ENCODE assay signal across 12 mouse cellular contexts in genomic region chr5:119958942-119959341, GRCm38 (mm10).
DNase-seq lines count a peak whose midpoint lies in the region; ATAC-seq lines count a peak whose summit lies in the region.
"Had no signal": no experiment of that assay in that cellular context is flagged by ENCODE, and none has a peak within 500 bp of the region (broad histone marks: within the 10 kb centered on the region; RNA-seq: fewer than 3 reads in every experiment).

No protein-coding gene starts in this region.

- no peaks in the 10 kb centered on the region for H3K36me3 ChIP-seq in hindbrain, embryonic 10.5 days
- H3K36me3 ChIP-seq in hindbrain, embryonic 16.5 days (ENCODE audit: control insufficient read depth, insufficient read depth, low read length): no peaks in the 10 kb centered on the region
- no peaks in the 10 kb centered on the region for H3K36me3 ChIP-seq in neural tube, embryonic 12.5 days
- H3K36me3 ChIP-seq in neural tube, embryonic 15.5 days: no peaks in the 10 kb centered on the region
- H3K36me3 ChIP-seq in intestine, embryonic 15.5 days: no peaks in the 10 kb centered on the region
- H3K36me3 ChIP-seq: hindbrain, embryonic 12.5 days had no signal

- H3K9ac ChIP-seq in hindbrain, embryonic 16.5 days (ENCODE audit: low read depth, low read length): no peak overlapping the region
- H3K9ac ChIP-seq in neural tube, embryonic 12.5 days: no peak overlapping the region
- H3K9ac ChIP-seq in neural tube, embryonic 15.5 days (replicated peaks): no peak overlapping the region
- no peak overlapping the region for H3K9ac ChIP-seq in intestine, embryonic 15.5 days
- H3K9ac ChIP-seq: hindbrain, embryonic 12.5 days; liver, postnatal 0 days had no signal

- no peak for ATAC-seq in hindbrain, embryonic 16.5 days
- ATAC-seq in neural tube, embryonic 12.5 days (ENCODE audit: low FRiP score, low read depth): no peak
- ATAC-seq in neural tube, embryonic 15.5 days (ENCODE audit: low FRiP score): no peak
- no peak for ATAC-seq in intestine, embryonic 15.5 days
- ATAC-seq: liver, postnatal 0 days had no signal

- H3K9me3 ChIP-seq in hindbrain, embryonic 10.5 days: no peaks in the 10 kb centered on the region
- no peaks in the 10 kb centered on the region for H3K9me3 ChIP-seq in hindbrain, embryonic 16.5 days (ENCODE audit: control insufficient read depth, low read length)
- H3K9me3 ChIP-seq in neural tube, embryonic 12.5 days: no peaks in the 10 kb centered on the region
- H3K9me3 ChIP-seq in neural tube, embryonic 15.5 days (replicated peaks): no peaks in the 10 kb centered on the region
- H3K9me3 ChIP-seq in intestine, embryonic 15.5 days: no peaks in the 10 kb centered on the region
- H3K9me3 ChIP-seq: hindbrain, embryonic 12.5 days had no signal

- no peak overlapping the region for H3K4me2 ChIP-seq in hindbrain, embryonic 16.5 days (ENCODE audit: low read length)
- H3K4me2 ChIP-seq in neural tube, embryonic 12.5 days (replicated peaks): 0 out of 2 replicates have a peak overlapping the region, but pooled peaks have one; percentile 23
- no peak overlapping the region for H3K4me2 ChIP-seq in neural tube, embryonic 15.5 days
- H3K4me2 ChIP-seq in intestine, embryonic 15.5 days (replicated peaks): peak overlapping the region; percentile 40
- H3K4me2 ChIP-seq: hindbrain, embryonic 12.5 days had no signal

- H3K27me3 ChIP-seq in hindbrain, embryonic 10.5 days (ENCODE audit: insufficient read depth, poor library complexity, severe bottlenecking): no peaks in the 10 kb centered on the region
- H3K27me3 ChIP-seq in hindbrain, embryonic 16.5 days (replicated peaks; ENCODE audit: control insufficient read depth, insufficient read depth, low read length): no peaks in the 10 kb centered on the region
- 0 out of 2 replicates have a peak, but pooled peaks cover 3% of the 10 kb centered on the region for H3K27me3 ChIP-seq in neural tube, embryonic 12.5 days (replicated peaks)
- H3K27me3 ChIP-seq in neural tube, embryonic 15.5 days (replicated peaks): no peaks in the 10 kb centered on the region; the same call in 1 of the 2 replicates
- H3K27me3 ChIP-seq in intestine, embryonic 15.5 days (replicated peaks): peaks cover 6% of the 10 kb centered on the region; the same call in 1 of the 2 replicates

- H3K4me3 ChIP-seq in hindbrain, embryonic 10.5 days: no peak overlapping the region
- no peak overlapping the region for H3K4me3 ChIP-seq in hindbrain, embryonic 16.5 days (ENCODE audit: low read length)
- H3K4me3 ChIP-seq in neural tube, embryonic 12.5 days: no peak overlapping the region
- no peak overlapping the region for H3K4me3 ChIP-seq in neural tube, embryonic 15.5 days (replicated peaks)
- no peak overlapping the region for H3K4me3 ChIP-seq in intestine, embryonic 15.5 days (replicated peaks)
- H3K4me3 ChIP-seq: erythroblast, embryonic 14.5 days; hindbrain, embryonic 12.5 days had no signal

- DNase-seq in hindbrain, embryonic 10.5 days (ENCODE audit: low spot score): peak; percentile 6
- DNase-seq in yolk sac, embryonic 10.5 days (ENCODE audit: low spot score): peak; percentile 52
- DNase-seq in layer of hippocampus, adult 9-11 months: no peak
- DNase-seq: cerebellum, adult 8-10 months; liver, postnatal 0 days; thymus, postnatal 4 days had no signal

- peaks cover 11% of the 10 kb centered on the region for H3K4me1 ChIP-seq in hindbrain, embryonic 10.5 days (replicated peaks)
- no peaks in the 10 kb centered on the region for H3K4me1 ChIP-seq in hindbrain, embryonic 16.5 days (ENCODE audit: control insufficient read depth, insufficient read depth, low read depth, low read length)
- peaks cover 3% of the 10 kb centered on the region; the same call in 1 of the 2 replicates for H3K4me1 ChIP-seq in neural tube, embryonic 12.5 days
- peaks cover 4% of the 10 kb centered on the region; the same call in 1 of the 2 replicates for H3K4me1 ChIP-seq in neural tube, embryonic 15.5 days
- no peaks in the 10 kb centered on the region for H3K4me1 ChIP-seq in intestine, embryonic 15.5 days (replicated peaks)

- H3K27ac ChIP-seq in hindbrain, embryonic 10.5 days: peak overlapping the region; percentile 45; the same call in 1 of the 2 replicates
- H3K27ac ChIP-seq in hindbrain, embryonic 16.5 days (ENCODE audit: low read depth, low read length): no peak overlapping the region
- H3K27ac ChIP-seq in neural tube, embryonic 12.5 days: no peak overlapping the region
- no peak overlapping the region for H3K27ac ChIP-seq in neural tube, embryonic 15.5 days (replicated peaks)
- H3K27ac ChIP-seq in intestine, embryonic 15.5 days: no peak overlapping the region
- H3K27ac ChIP-seq: hindbrain, embryonic 12.5 days had no signal

- 51% methylated on average over 14 of the region's 14 CpGs for WGBS in hindbrain, embryonic 10.5 days
- 42% methylated on average over 14 of the region's 14 CpGs for WGBS in hindbrain, embryonic 16.5 days
- 33% methylated on average over 14 of the region's 14 CpGs for WGBS in neural tube, embryonic 12.5 days
- 34% methylated on average over 14 of the region's 14 CpGs for WGBS in neural tube, embryonic 15.5 days
- whole genome bisulfite sequencing in intestine, embryonic 15.5 days: 4% methylated on average over 14 of the region's 14 CpGs

Comparison
In these comparisons a context has a peak if more than half of its experiments do, and no peak if none do; other contexts are left out.
1. H3K4me2 ChIP-seq: peak in neural tube, embryonic 12.5 days (single experiment) and intestine, embryonic 15.5 days (single experiment); none in hindbrain, embryonic 16.5 days (single experiment) and neural tube, embryonic 15.5 days (single experiment).